Mouse (Mus musculus) right cerebral cortex, postnatal 36 days (tissue): ENCODE measurements around the gene Asxl1.

Source experiments
- DNase-seq, 2 experiments: peaks; one replicate each; pipeline ENCODE4 v3.0.0; 2022; ENCODE audit warnings: low spot score in 2 of 2, mixed read lengths in 1 of 2

The Asxl1 gene

GRCm38 (mm10) chr2:153412563-153412962 is 66.9 kb downstream of the Asxl1 start:
- DNase-seq: no peak

GRCm38 (mm10) chr2:153414607-153415006 is 69.0 kb downstream of the Asxl1 start:
- DNase-seq: no peak

DNA sequence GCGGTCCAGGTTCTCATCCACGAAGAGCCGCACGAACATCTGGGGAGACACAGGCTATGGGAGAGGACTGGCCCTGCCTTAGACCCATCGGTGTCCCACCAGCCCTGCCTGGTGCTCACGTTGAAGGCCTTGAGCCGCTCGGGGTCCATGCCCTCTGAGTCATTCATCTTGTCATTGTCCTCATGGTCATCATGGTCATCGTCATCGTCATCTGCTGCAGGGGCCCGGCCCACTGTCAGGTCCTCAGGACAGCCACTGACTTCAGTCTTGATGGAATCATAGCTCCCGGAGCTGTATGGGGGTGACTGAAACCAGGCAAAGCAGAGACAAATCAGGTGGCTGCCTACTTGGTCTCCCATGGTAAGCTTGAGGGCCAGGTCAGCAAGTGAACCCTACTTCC is 72.2 kb downstream of the Asxl1 start:
- no peak for DNase-seq

GRCm38 (mm10) chr2:153418381-153418780 is 72.8 kb downstream of the Asxl1 start:
- DNase-seq: no peak

DNA sequence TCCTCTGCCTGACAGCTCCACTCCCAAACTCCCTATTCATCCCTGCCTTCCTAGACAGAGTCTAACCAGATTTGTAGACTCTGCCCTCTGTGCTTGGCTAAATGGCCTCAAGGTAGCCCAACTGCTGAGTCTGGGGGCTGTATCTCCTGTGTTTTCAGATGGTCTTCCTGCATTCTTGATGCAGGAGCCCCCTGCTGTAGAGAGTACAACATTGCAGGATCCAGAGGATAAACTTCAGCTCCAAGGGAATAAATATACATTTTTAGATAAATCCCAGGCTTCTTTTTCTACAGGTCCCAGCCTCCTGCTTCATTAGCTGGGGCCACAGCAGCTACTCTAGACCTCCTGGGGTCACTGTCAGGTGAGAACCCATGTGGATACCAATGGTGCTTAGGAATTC is 75.6 kb downstream of the Asxl1 start:
- no peak for DNase-seq

- DNase-seq: peak in 1 of 2 experiments; percentile 27
Measured at GRCm38 (mm10) chr2:153422051-153422450, 76.4 kb downstream of the Asxl1 start.

- DNase-seq: no peak
Measured at GRCm38 (mm10) chr2:153423113-153423512, 77.5 kb downstream of the Asxl1 start.

DNA sequence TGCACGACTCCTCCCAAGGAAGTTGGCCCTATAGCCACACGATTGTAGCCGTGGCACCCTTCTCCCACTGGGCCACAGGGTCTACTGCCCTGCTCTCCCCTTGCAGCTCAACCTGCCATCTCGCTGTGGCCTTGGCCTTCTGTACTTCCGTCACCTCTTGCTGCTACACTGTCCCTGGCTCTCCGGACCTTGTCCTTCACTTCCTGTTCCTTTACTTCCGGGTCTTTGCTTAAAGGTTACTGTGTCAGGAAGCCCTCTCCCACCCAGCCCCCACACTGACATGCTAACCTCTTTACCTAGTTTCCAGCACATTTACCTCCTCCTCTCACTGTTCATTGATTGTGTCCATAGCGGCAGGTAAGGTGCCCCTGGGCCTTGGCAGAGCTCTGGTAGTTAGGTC is 78.9 kb downstream of the Asxl1 start:
- DNase-seq: no peak

- no peak for DNase-seq
Measured at GRCm38 (mm10) chr2:153425124-153425844, 79.7 kb downstream of the Asxl1 start.

DNA sequence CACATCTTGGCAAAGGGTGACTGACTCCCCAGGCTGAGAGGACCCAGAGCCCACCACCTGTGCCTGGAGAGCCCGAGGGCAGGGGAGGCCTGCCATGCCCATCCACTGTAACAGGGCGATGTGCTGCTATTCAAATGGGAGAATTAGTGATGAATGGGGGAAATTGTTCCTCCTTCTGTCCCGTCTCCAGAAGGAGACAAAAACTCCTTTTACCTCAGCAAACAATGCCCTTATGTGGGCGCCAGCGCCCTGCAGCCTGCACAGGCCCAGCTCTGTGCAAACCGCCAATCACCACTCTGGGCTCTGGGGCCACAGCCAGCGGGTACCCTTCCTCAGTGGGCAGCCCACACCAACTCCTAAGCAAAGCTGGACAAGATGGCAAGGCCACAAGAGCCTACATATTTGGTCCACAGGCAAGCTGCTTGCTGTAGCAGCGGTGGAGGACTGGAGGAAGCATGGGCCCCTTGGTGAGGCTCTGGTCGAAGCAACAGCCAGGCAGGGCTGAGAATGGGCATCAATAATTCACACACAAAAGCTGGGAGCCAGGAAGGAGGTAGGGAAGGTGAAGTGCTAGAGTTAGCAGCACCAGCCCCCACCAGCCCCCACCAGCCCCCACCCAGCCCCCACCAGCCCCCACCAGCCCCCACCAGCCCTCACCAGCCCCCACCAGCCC is 80.5 kb downstream of the Asxl1 start:
- DNase-seq: peak; percentile 32 to 59

DNA sequence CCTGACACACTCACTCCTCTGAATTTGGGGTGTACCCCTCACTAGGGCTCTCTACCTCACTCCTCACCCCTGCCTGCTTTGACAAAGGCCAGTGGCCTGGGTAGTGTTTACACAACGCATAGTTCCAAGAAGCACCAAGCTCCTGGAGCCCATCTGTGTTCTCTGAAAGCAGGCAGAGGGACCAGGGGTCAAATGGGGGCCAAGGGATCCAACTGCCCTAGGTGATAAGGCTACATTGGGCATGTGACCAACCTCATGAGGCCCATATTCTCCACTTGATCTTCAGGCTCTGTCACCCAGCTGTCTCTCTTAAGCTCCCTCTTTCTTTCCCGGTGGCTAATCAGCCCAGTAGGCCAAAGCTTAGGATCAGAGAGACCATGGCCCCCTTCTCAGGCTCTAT is 81.3 kb downstream of the Asxl1 start:
- no peak for DNase-seq

GRCm38 (mm10) chr2:153428485-153428884 is 82.9 kb downstream of the Asxl1 start:
- DNase-seq: peak in 1 of 2 experiments; percentile 31

GRCm38 (mm10) chr2:153430571-153430970 is 84.9 kb downstream of the Asxl1 start:
- no peak for DNase-seq

GRCm38 (mm10) chr2:153432492-153432891 is 86.9 kb downstream of the Asxl1 start:
- DNase-seq: no peak

DNA sequence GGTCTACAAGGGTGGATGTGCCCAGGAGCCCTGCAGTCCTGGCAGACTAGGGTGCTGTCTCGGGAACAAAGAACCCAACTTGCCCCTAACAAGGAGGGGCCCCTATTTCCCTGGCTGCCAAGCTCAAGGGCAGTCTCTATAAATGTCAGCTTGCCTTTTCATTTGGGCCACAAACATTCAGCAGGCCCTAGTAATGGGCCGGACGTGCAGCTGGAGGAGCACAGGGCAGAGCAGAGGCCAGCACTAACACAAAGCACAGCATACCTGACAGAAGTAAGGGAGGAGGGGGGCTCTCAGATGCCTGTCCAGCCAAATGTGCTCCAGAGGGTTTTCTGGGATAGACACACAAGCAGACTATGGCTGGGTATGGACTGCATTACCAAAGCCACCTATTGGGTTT is 88.2 kb downstream of the Asxl1 start:
- DNase-seq: no peak

DNA sequence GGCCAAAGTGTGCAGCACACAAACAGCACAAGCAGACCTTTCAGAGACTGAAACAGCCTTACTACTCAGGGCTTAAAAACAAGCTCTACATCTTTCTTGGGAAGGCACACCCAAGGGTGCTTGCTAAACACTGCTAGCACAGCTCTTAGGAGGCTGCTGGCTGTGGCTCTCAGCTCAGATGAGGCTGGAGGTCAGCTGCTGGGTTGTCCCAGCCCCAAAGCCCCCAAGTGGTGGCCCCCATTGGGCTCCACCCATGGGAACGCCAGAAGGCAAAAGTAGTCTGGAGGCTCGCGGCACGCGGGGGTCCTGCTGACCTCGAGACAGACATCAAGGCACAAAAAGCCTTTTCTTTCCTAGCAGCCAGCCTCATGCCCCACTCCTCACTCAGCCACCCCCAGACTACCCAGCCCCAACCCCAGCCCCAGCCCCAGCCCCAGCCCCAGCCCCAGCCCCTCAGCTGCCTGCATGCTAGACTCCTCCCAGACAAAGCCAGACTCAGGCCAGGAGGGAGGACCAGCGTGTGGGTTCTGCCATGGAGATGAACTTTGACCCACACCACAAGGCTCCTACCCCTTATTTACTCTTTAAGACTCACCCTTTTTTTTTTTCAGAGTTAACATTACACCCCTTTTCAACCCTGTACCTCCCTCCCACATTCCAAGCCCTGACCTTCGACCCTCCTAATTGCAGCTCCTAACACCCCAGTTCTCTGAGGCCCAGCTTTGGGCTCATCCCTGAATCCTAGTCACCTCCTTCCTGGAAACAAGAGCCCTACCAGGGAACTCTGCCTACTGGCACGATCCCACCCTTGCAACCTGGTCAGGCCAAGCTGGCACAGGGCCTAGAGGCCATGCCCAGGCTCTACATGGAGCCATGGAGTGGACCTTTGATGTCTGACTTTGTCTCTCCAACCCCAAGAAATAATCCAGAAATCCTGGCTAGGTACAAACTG is 89.5 kb downstream of the Asxl1 start:
- DNase-seq: no peak

- DNase-seq: no peak
Measured at GRCm38 (mm10) chr2:153436641-153437305, 91.1 kb downstream of the Asxl1 start.

DNA sequence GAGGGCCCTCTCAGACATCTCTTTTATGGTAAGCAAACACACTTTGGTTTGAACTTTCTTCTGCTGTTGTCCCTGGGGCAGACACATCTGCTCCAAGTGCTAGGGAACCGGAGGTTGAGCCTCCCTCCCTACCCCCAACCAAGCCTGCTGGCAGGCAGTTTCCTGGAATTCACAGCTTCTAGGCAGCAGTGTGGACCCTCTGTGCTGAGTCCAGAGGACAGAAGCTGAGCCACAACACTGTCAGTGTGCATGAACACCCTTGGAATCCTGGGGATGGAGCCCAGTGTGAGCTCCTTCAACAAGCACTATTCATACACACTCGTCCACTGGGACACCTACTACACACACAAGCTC is 91.7 kb downstream of the Asxl1 start:
- no peak for DNase-seq

DNA sequence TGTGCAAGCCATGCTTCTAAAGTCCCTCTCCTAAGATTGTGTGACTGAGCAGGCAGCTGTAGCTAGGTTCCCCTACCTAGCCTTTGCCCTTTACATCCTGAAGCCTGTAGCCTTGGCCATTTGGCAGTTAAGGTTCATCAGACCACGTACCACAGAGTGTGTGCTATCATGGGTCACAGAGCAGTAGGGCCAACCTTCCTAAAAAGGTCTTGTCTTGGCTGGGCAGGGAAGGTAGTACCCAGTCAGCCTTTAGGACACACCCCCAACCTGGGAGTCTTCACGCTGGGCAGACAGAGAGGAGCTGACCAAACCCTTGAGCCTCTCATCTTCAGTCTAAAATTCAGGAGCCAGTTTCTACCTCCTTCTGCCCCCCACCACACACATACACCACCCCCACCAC is 95.1 kb downstream of the Asxl1 start:
- DNase-seq: no peak

DNA sequence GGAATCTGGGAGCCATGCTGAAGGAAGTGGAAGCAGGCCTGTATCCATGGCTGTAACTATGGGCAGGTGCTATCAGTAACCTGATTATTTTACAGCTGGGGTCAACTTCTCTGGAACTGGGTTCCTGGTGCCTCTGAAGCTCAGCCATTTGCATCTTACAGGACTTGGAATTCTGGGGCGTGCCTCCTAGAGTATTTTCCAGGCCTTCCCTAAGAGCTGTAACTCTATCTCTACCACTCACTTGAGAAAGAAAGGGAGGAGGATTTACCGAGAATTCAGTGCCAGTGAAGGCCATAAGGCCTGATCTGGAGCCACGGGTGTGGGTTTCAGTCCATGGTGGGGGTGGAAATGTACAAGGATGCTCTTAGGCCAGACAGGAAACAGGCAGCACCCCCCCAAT is 95.6 kb downstream of the Asxl1 start:
- no peak for DNase-seq

DNA sequence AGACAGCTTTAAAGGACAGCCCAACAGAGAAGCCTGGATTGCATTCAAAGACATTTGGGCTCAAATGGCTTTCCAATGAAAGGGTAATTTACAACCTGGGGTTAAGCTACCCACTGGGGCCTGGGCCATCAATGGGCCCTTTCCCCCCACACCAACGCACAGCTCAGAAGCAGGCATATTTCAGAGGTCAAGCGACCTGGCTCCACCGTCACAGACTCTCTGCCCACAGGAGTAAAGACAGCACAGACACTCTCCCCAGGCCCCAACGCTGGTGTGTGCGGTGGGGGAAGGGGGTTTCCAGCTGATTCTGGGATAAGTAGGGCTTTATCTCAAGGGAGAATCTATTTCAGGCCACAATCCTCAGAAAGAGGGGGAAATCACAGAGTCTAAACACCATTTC is 97.1 kb downstream of the Asxl1 start:
- no peak for DNase-seq
